ENCODE assay signal across 8 mouse cellular contexts in the genomic region with DNA sequence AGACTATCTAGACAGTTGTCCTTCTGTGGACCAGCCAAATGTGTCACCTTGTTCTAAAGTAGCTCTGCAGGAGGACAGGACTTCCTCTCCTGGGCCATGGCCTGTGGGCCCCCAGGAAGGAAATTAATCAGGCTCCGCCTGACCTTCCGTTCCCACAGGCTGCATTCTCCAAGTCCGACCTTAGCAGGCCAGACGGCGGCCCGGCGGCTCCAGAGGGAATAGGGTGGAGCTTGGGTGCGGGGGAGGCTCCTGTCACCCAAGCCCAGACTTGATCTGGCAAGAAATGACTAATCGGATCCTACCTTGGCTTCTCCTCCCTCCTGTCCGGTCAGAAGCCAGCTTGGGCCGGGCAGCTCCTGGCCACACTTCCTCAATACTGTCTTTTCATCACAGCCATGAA. TPM values are rescaled to one million over a fixed set of nuclear protein-coding genes. Genes with fewer than 3 reads are reported as not detected.
DNase-seq lines count a peak whose midpoint lies in the region; ATAC-seq lines count a peak whose summit lies in the region.
"Had no signal": no experiment of that assay in that cellular context is flagged by ENCODE, and none has a peak within 500 bp of the region (broad histone marks: within the 10 kb centered on the region; RNA-seq: fewer than 3 reads in every experiment).

No protein-coding gene starts in this region.

- peak overlapping the region; percentile 87 for H3K4me3 ChIP-seq in heart, embryonic 10.5 days
- H3K4me3 ChIP-seq in kidney, embryonic 14.5 days (ENCODE audit: low read length), result peak overlapping the region; percentile 84

- peak; percentile 66 to 72 for DNase-seq in adrenal gland, adult 18-20 months (ENCODE audit: low spot score in 2 of 2)
- DNase-seq in cerebellum, postnatal 14 days, result peak; percentile 65 to 73
- no peak for DNase-seq in heart, embryonic 10.5 days (ENCODE audit: low spot score)
- DNase-seq in lung, postnatal 10 days, result peak; percentile 86
- peak; percentile 76 for DNase-seq in yolk sac, embryonic 10.5 days (ENCODE audit: low spot score)
- DNase-seq in thymus, postnatal 0 days (ENCODE audit: low spot score), result no peak

- ATAC-seq in kidney, embryonic 14.5 days (ENCODE audit: low FRiP score, low TSS enrichment), result 0 out of 2 replicates have a peak, but pooled peaks have one; percentile 1

- H3K9ac ChIP-seq in kidney, embryonic 14.5 days (ENCODE audit: low read depth, low read length), result no peak overlapping the region

- WGBS in heart, embryonic 10.5 days, result 8% methylated on average over 11 of the region's 11 CpGs
- WGBS in kidney, embryonic 14.5 days, result 10% methylated on average over 11 of the region's 11 CpGs

- no peaks in the 10 kb centered on the region for H3K27me3 ChIP-seq in heart, embryonic 10.5 days (ENCODE audit: insufficient read depth, poor library complexity, severe bottlenecking)
- no peaks in the 10 kb centered on the region for H3K27me3 ChIP-seq in kidney, embryonic 14.5 days (ENCODE audit: control insufficient read depth, insufficient read depth, low read length)

- H3K36me3 ChIP-seq in heart, embryonic 10.5 days, result peaks cover 16% of the 10 kb centered on the region
- H3K36me3 ChIP-seq in kidney, embryonic 14.5 days (ENCODE audit: control insufficient read depth, insufficient read depth, low read length), result no peaks in the 10 kb centered on the region

- H3K27ac ChIP-seq in heart, embryonic 10.5 days, result peak overlapping the region; percentile 92
- H3K27ac ChIP-seq in kidney, embryonic 14.5 days (ENCODE audit: low read depth, low read length), result peak overlapping the region; percentile 88; the same call in 1 of the 2 replicates

- H3K4me1 ChIP-seq in heart, embryonic 10.5 days, result peaks cover 90% of the 10 kb centered on the region
- peaks cover 32% of the 10 kb centered on the region for H3K4me1 ChIP-seq in kidney, embryonic 14.5 days (ENCODE audit: control insufficient read depth, insufficient read depth, low read length)

- H3K9me3 ChIP-seq in heart, embryonic 10.5 days, result no peaks in the 10 kb centered on the region
- H3K9me3 ChIP-seq in kidney, embryonic 14.5 days (ENCODE audit: control insufficient read depth, low read length), result no peaks in the 10 kb centered on the region

- peak overlapping the region; percentile 81 for H3K4me2 ChIP-seq in kidney, embryonic 14.5 days (replicated peaks; ENCODE audit: low read depth, low read length)

RNA-seq across cellular contexts. Expression of gene Jup, which starts 2.4 kb away (rescaled TPM):
- total RNA-seq in adrenal gland, adult 18-20 months (2021), result 10 to 100 TPM; 55.3 to 64.5 TPM
- polyA plus RNA-seq in heart, embryonic 10.5 days (2016; fragmentation: Nextera tagmentation; extraction: Ambion mirVana), result 91.3 and 112 TPM in 2 replicates
- 66.8 and 84.7 TPM in 2 replicates for polyA plus RNA-seq in kidney, embryonic 14.5 days (2014; fragmentation: Nextera tagmentation; extraction: Ambion mirVana)
- 94.2 and 95.3 TPM in 2 replicates for polyA plus RNA-seq in thymus, postnatal 0 days (2015; fragmentation: Nextera tagmentation; extraction: Ambion mirVana)

RNA-seq across cellular contexts. Expression of gene P3h4, which starts 19.4 kb away (rescaled TPM):
- total RNA-seq in adrenal gland, adult 18-20 months (2021), result 10 to 100 TPM; 26.3 to 33.5 TPM
- polyA plus RNA-seq in heart, embryonic 10.5 days (2016; fragmentation: Nextera tagmentation; extraction: Ambion mirVana), result 71.1 and 81.8 TPM in 2 replicates
- 59.7 and 63.3 TPM in 2 replicates for polyA plus RNA-seq in kidney, embryonic 14.5 days (2014; fragmentation: Nextera tagmentation; extraction: Ambion mirVana)
- polyA plus RNA-seq in thymus, postnatal 0 days (2015; fragmentation: Nextera tagmentation; extraction: Ambion mirVana), result 14.8 and 15.3 TPM in 2 replicates
- polyA plus RNA-seq: erythroblast, embryonic 14.5 days had no signal

RNA-seq across cellular contexts. Expression of gene Fkbp10, which starts 20.3 kb away (rescaled TPM):
- total RNA-seq in adrenal gland, adult 18-20 months (2021), result 10 to 100 TPM; 13.4 to 19.0 TPM
- polyA plus RNA-seq in heart, embryonic 10.5 days (2016; fragmentation: Nextera tagmentation; extraction: Ambion mirVana), result 107 and 123 TPM in 2 replicates
- 75.4 and 113 TPM in 2 replicates for polyA plus RNA-seq in kidney, embryonic 14.5 days (2014; fragmentation: Nextera tagmentation; extraction: Ambion mirVana)
- 12.2 and 16.4 TPM in 2 replicates for polyA plus RNA-seq in thymus, postnatal 0 days (2015; fragmentation: Nextera tagmentation; extraction: Ambion mirVana)

RNA-seq across cellular contexts. Expression of gene Hap1, which starts 39.3 kb away (rescaled TPM):
- total RNA-seq in adrenal gland, adult 18-20 months (2021), result 10 to 100 TPM; 46.9 to 49.7 TPM
- 5.1 and 8.4 TPM in 2 replicates for polyA plus RNA-seq in heart, embryonic 10.5 days (2016; fragmentation: Nextera tagmentation; extraction: Ambion mirVana)
- 6.0 and 6.3 TPM in 2 replicates for polyA plus RNA-seq in kidney, embryonic 14.5 days (2014; fragmentation: Nextera tagmentation; extraction: Ambion mirVana)
- 1.7 and 2.0 TPM in 2 replicates for polyA plus RNA-seq in thymus, postnatal 0 days (2015; fragmentation: Nextera tagmentation; extraction: Ambion mirVana)

RNA-seq across cellular contexts. Expression of gene Nt5c3b, which starts 46.4 kb away (rescaled TPM):
- total RNA-seq in adrenal gland, adult 18-20 months (2021), result 10 to 100 TPM; 45.6 to 50.0 TPM
- 124 and 128 TPM in 2 replicates for polyA plus RNA-seq in heart, embryonic 10.5 days (2016; fragmentation: Nextera tagmentation; extraction: Ambion mirVana)
- 100 and 112 TPM in 2 replicates for polyA plus RNA-seq in kidney, embryonic 14.5 days (2014; fragmentation: Nextera tagmentation; extraction: Ambion mirVana)
- polyA plus RNA-seq in thymus, postnatal 0 days (2015; fragmentation: Nextera tagmentation; extraction: Ambion mirVana), result 147 TPM in 2 replicates

Comparison
In these comparisons a context has a peak if more than half of its experiments do, and no peak if none do; other contexts are left out.
1. DNase-seq: peak in adrenal gland, adult 18-20 months (2 of 2), cerebellum, postnatal 14 days (2 of 2), lung, postnatal 10 days (single experiment) and yolk sac, embryonic 10.5 days (single experiment); none in heart, embryonic 10.5 days (single experiment) and thymus, postnatal 0 days (single experiment).